Mouse (Mus musculus): ENCODE data around the gene Rsad1. TPM values are rescaled to one million over a fixed set of nuclear protein-coding genes. Genes with fewer than 3 reads are reported as not detected.

Rsad1 gene
- polyA plus RNA-seq, 1 experiment, result 5.7 TPM

GRCm38 (mm10) chr11:94549691-94550441 lies 811 bp upstream of the Rsad1 start:
- TF ChIP-seq POLR2A (IDR thresholded peaks at IDR 0.05; ENCODE audit: low read depth, low read length) (no peak), CTCF (IDR thresholded peaks at IDR 0.05; ENCODE audit: extremely low read depth, insufficient read depth, insufficient read length, insufficient replicate concordance) (no peak)
- Histone ChIP-seq H3K27me3 (ENCODE audit: control insufficient read depth, insufficient read depth, low read length) (no peaks in the 10 kb centered on the region), H3K27ac (ENCODE audit: insufficient read depth, low read length) (no peak overlapping the region), H3K4me3 (ENCODE audit: extremely low read depth, insufficient read depth, insufficient read length) (no peak overlapping the region), H3K36me3 (ENCODE audit: control insufficient read depth, insufficient read depth, low read length) (no peaks in the 10 kb centered on the region), H3K4me1 (ENCODE audit: control insufficient read depth, insufficient read depth, insufficient read length) (peaks cover 6% of the 10 kb centered on the region; the same call in 1 of the 2 replicates)
- 28% methylated on average over 10 of the region's 10 CpGs for WGBS
- no peak for DNase-seq (ENCODE audit: low read depth in 1 of 2, low spot score in 2 of 2)

- H3K4me3 ChIP-seq (ENCODE audit: extremely low read depth, insufficient read depth, insufficient read length), result peak overlapping the region; percentile 68
- peak overlapping the region; percentile 83 for H3K27ac ChIP-seq (ENCODE audit: insufficient read depth, low read length)
- peaks cover 6% of the 10 kb centered on the region; the same call in 1 of the 2 replicates for H3K4me1 ChIP-seq (ENCODE audit: control insufficient read depth, insufficient read depth, insufficient read length)
- no peaks in the 10 kb centered on the region for H3K27me3 ChIP-seq (ENCODE audit: control insufficient read depth, insufficient read depth, low read length)
- no peak for TF ChIP-seq CTCF (IDR thresholded peaks at IDR 0.05; ENCODE audit: extremely low read depth, insufficient read depth, insufficient read length, insufficient replicate concordance)
- TF ChIP-seq POLR2A (IDR thresholded peaks at IDR 0.05; ENCODE audit: low read depth, low read length), result no peak
- WGBS, result 4% methylated on average over 24 of the region's 24 CpGs
- DNase-seq (ENCODE audit: low read depth in 1 of 2, low spot score in 2 of 2), result peak; percentile 7 to 12
- no peaks in the 10 kb centered on the region for H3K36me3 ChIP-seq (ENCODE audit: control insufficient read depth, insufficient read depth, low read length)
Measured at GRCm38 (mm10) chr11:94548041-94548784, 842 bp downstream of the Rsad1 start.

GRCm38 (mm10) chr11:94547271-94547670 lies 1.8 kb downstream of the Rsad1 start:
- TF ChIP-seq POLR2A (IDR thresholded peaks at IDR 0.05; ENCODE audit: low read depth, low read length) (no peak), CTCF (IDR thresholded peaks at IDR 0.05; ENCODE audit: extremely low read depth, insufficient read depth, insufficient read length, insufficient replicate concordance) (no peak)
- no peak overlapping the region for H3K4me3 ChIP-seq (ENCODE audit: extremely low read depth, insufficient read depth, insufficient read length)
- no peak overlapping the region for H3K27ac ChIP-seq (ENCODE audit: insufficient read depth, low read length)
- H3K27me3 ChIP-seq (ENCODE audit: control insufficient read depth, insufficient read depth, low read length), result no peaks in the 10 kb centered on the region
- DNase-seq (ENCODE audit: low read depth in 1 of 2, low spot score in 2 of 2), result no peak
- H3K4me1 ChIP-seq (ENCODE audit: control insufficient read depth, insufficient read depth, insufficient read length), result peaks cover 6% of the 10 kb centered on the region; the same call in 1 of the 2 replicates
- 0 out of 2 replicates have a peak, but pooled peaks cover 2% of the 10 kb centered on the region for H3K36me3 ChIP-seq (ENCODE audit: control insufficient read depth, insufficient read depth, low read length)
- 94% methylated on average over 6 of the region's 6 CpGs for WGBS

GRCm38 (mm10) chr11:94546381-94546780 lies 2.7 kb downstream of the Rsad1 start:
- WGBS, result 92% methylated on average over 5 of the region's 5 CpGs
- no peak overlapping the region for H3K27ac ChIP-seq (ENCODE audit: insufficient read depth, low read length)
- TF ChIP-seq POLR2A (IDR thresholded peaks at IDR 0.05; ENCODE audit: low read depth, low read length) (no peak), CTCF (IDR thresholded peaks at IDR 0.05; ENCODE audit: extremely low read depth, insufficient read depth, insufficient read length, insufficient replicate concordance) (no peak)

GRCm38 (mm10) chr11:94544422-94544821 lies 4.6 kb downstream of the Rsad1 start:
- WGBS, result 88% methylated on average over 18 of the region's 18 CpGs
- H3K36me3 ChIP-seq (ENCODE audit: control insufficient read depth, insufficient read depth, low read length), result 0 out of 2 replicates have a peak, but pooled peaks cover 2% of the 10 kb centered on the region
- peaks cover 6% of the 10 kb centered on the region; the same call in 1 of the 2 replicates for H3K4me1 ChIP-seq (ENCODE audit: control insufficient read depth, insufficient read depth, insufficient read length)
- H3K27me3 ChIP-seq (ENCODE audit: control insufficient read depth, insufficient read depth, low read length), result no peaks in the 10 kb centered on the region
- no peak overlapping the region for H3K27ac ChIP-seq (ENCODE audit: insufficient read depth, low read length)
- no peak overlapping the region for H3K4me3 ChIP-seq (ENCODE audit: extremely low read depth, insufficient read depth, insufficient read length)
- TF ChIP-seq POLR2A (IDR thresholded peaks at IDR 0.05; ENCODE audit: low read depth, low read length) (no peak), CTCF (IDR thresholded peaks at IDR 0.05; ENCODE audit: extremely low read depth, insufficient read depth, insufficient read length, insufficient replicate concordance) (no peak)
- no peak for DNase-seq (ENCODE audit: low read depth in 1 of 2, low spot score in 2 of 2)

More at GRCm38 (mm10) chr11:94546381-94546780, 2.7 kb downstream of the Rsad1 start:
- Histone ChIP-seq H3K4me1 (ENCODE audit: control insufficient read depth, insufficient read depth, insufficient read length) (peaks cover 6% of the 10 kb centered on the region; the same call in 1 of the 2 replicates), H3K27me3 (ENCODE audit: control insufficient read depth, insufficient read depth, low read length) (no peaks in the 10 kb centered on the region), H3K36me3 (ENCODE audit: control insufficient read depth, insufficient read depth, low read length) (0 out of 2 replicates have a peak, but pooled peaks cover 2% of the 10 kb centered on the region), H3K4me3 (ENCODE audit: extremely low read depth, insufficient read depth, insufficient read length) (no peak overlapping the region)
- DNase-seq (ENCODE audit: low read depth in 1 of 2, low spot score in 2 of 2), result no peak

- TF ChIP-seq CTCF (IDR thresholded peaks at IDR 0.05; ENCODE audit: extremely low read depth, insufficient read depth, insufficient read length, insufficient replicate concordance), result peak; percentile 44; the same call in 1 of the 2 replicates
- no peak for TF ChIP-seq POLR2A (IDR thresholded peaks at IDR 0.05; ENCODE audit: low read depth, low read length)
- Histone ChIP-seq H3K36me3 (ENCODE audit: control insufficient read depth, insufficient read depth, low read length) (0 out of 2 replicates have a peak, but pooled peaks cover 2% of the 10 kb centered on the region), H3K27ac (ENCODE audit: insufficient read depth, low read length) (no peak overlapping the region), H3K4me1 (ENCODE audit: control insufficient read depth, insufficient read depth, insufficient read length) (peaks cover 6% of the 10 kb centered on the region; the same call in 1 of the 2 replicates), H3K4me3 (ENCODE audit: extremely low read depth, insufficient read depth, insufficient read length) (no peak overlapping the region), H3K27me3 (ENCODE audit: control insufficient read depth, insufficient read depth, low read length) (no peaks in the 10 kb centered on the region)
- 25% methylated on average over 9 of the region's 9 CpGs for WGBS
- DNase-seq (ENCODE audit: low read depth in 1 of 2, low spot score in 2 of 2), result peak; percentile 19 to 66
Measured at GRCm38 (mm10) chr11:94543932-94544331, 5.1 kb downstream of the Rsad1 start.

Measured in spleen, adult 2 months (tissue).